Mouse (Mus musculus) midbrain, embryonic 14.5 days (tissue): Measurements from ENCODE around the gene Dpagt1. TPM values are rescaled to one million over a fixed set of nuclear protein-coding genes. Genes with fewer than 3 reads are reported as not detected.
"Not testable (repeated sequence)": the region's sequence is repeated elsewhere in the genome, so short reads cannot be mapped to it uniquely, and the experiment has no call there.

Source experiments
- ATAC-seq: fragments of 200-750 bp; cut with Nextera tagmentation; 2 replicates; pipeline ENCODE4 v1.8.0; 2017; ENCODE audit warnings: moderate number of reproducible peaks, moderate library complexity; ENCODE audit not compliant: low FRiP score, low TSS enrichment
- DNase-seq: peaks from one replicate; pipeline ENCODE4 v3.0.0-alpha.2; 2015
- H3K27ac ChIP-seq: fragments of 300-500 bp; sonication (generic); replicated peaks from 2 replicates; pipeline ENCODE4 v1.5.1; 2014; ENCODE audit warnings: mild to moderate bottlenecking, low read depth, low read length, moderate library complexity
- H3K27me3 ChIP-seq: fragments of 300-500 bp; sonication (generic); 2 replicates; pipeline ENCODE4 v1.6.1; 2014; ENCODE audit warnings: low read length, control low read depth, mixed read lengths; ENCODE audit not compliant: control insufficient read depth, insufficient read depth
- H3K36me3 ChIP-seq: fragments of 300-500 bp; sonication (generic); 2 replicates; pipeline ENCODE4 v1.6.1; 2014; ENCODE audit warnings: low read length, control low read depth; ENCODE audit not compliant: control insufficient read depth, insufficient read depth
- H3K4me1 ChIP-seq: fragments of 300-500 bp; sonication (generic); 2 replicates; pipeline ENCODE4 v1.6.1; 2014; ENCODE audit warnings: mild to moderate bottlenecking, antibody characterized with exemption, low read length, control low read depth; ENCODE audit not compliant: control insufficient read depth, insufficient read depth
- H3K4me2 ChIP-seq: fragments of 300-500 bp; sonication (generic); 2 replicates; pipeline ENCODE4 v1.6.1; 2014; ENCODE audit warnings: mild to moderate bottlenecking, low read length, moderate library complexity
- H3K4me3 ChIP-seq: fragments of 300-500 bp; sonication (generic); replicated peaks from 2 replicates; pipeline ENCODE4 v1.5.1; 2014; ENCODE audit warnings: low read depth, low read length
- H3K9ac ChIP-seq: fragments of 300-500 bp; sonication (generic); replicated peaks from 2 replicates; pipeline ENCODE4 v1.6.1; 2014; ENCODE audit warnings: mild to moderate bottlenecking, low read length, moderate library complexity
- H3K9me3 ChIP-seq: fragments of 300-500 bp; sonication (generic); 2 replicates; pipeline ENCODE4 v1.6.1; 2016; ENCODE audit warnings: low read length, control low read depth, mixed read lengths; ENCODE audit not compliant: control insufficient read depth
- WGBS: fragments of 180-500 bp; shearing (Covaris S2); extraction: QIAGEN DNeasy Blood & Tissue Kit; methylation state at CpG from one replicate; pipeline ENCODE4 v1.1.7; 2014; 5-methylcytosine and 5-hydroxymethylcytosine counted together
- polyA plus RNA-seq: library from polyadenylated mRNA; unstranded; fragments of >200 nt; fragmentation: Nextera tagmentation; extraction: Ambion mirVana; gene quantifications from 2 replicates; pipeline ENCODE4 v1.2.1, GENCODE M21; 2014

Gene Dpagt1
- polyA plus RNA-seq, 1 experiment from 2014 or later: 37.0 TPM

DNA sequence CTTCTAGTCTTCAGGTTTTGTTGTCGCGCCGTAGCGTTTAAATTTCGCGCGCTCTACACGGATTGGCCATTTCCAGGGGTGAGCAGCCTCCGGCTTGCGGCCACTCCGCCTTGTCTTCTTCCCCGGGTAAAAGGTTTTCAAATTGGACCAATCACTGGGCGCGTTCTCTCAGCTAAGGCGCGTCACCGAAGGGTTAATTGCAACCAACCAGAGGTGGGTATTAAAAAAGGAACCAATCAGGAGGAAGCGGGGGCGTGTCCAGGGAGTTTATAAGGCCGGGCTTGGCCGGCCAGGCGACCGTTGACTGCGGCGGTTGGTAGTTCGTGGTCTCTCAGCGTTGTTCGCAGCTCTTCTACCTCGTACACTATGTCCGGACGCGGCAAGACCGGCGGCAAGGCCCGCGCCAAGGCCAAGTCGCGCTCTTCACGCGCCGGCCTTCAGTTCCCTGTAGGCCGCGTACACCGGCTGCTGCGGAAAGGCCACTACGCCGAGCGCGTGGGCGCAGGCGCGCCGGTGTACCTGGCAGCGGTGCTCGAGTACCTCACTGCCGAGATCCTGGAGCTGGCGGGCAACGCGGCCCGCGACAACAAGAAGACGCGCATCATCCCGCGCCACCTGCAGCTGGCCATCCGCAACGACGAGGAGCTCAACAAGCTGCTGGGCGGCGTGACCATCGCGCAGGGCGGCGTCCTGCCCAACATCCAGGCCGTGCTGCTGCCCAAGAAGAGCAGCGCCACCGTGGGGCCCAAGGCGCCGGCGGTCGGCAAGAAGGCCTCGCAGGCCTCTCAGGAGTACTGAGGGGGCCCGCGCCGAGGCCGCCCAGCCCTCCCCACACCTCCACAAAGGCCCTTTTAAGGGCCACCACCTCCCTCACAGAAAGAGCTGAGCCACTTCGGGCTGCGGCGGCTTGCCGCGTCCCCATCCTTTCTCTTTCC is 8.8 kb downstream of the Dpagt1 start, which contains the start of gene H2afx:
Gene H2afx, plus strand, starts transcription at position 299 of the 935 bp plus-strand sequence.
- H3K4me3 ChIP-seq: peak within 1 kb of the TSS; percentile 83
- H3K4me2 ChIP-seq: peak within 1 kb of the TSS; percentile 94
- H3K9ac ChIP-seq: peak within 1 kb of the TSS; percentile 91
- H3K9me3 ChIP-seq: no peaks in the 10 kb centered on the region
- H3K36me3 ChIP-seq: peaks cover 38% of the 10 kb centered on the region
- DNase-seq (peak; percentile 99), ATAC-seq (peak; percentile 97)
- H3K27me3 ChIP-seq: no peaks in the 10 kb centered on the region
- H3K4me1 ChIP-seq: peaks cover 13% of the 10 kb centered on the region
- under 1% methylated on average over 91 of the region's 91 CpGs for WGBS
- peak within 1 kb of the TSS; percentile 89 for H3K27ac ChIP-seq

DNA sequence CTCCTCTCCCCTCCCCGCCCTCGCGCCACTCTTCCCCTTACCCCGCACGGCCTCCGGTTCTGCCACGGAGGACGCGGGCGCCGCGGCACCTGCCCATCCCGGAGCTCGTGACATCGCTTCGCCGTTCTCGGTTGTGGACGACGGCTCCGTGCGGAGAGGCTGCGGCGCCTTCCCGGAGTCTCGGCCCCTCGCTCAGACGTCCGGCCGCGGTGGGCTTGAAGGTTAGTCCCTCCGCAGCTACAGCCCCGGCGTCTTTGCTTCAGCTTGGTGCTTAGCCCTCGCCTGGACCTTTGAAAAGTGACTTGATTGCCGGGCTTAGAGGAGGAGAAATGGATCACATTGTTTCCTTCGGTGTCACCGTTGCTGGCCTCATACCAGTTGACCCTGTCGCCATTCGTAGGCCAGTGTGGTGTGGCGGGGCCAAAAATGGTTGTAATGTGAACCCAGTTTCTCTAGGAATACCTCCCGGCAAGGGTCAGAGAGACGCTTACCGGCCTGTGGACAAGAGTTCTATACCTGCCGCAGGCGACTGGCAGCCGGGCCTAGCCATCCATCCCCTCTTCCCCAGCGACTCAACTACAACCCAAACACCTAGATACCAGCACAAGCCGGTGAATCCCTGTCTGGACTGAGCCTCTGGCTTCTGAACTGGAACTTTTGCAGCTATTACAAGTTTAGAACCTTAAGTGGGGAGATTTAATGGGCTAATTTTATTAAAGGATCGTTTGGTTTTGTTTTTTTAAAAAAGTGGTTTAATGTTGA is 9.7 kb downstream of the Dpagt1 start:
- Histone ChIP-seq H3K9ac (peak overlapping the region; percentile 91), H3K36me3 (peaks cover 32% of the 10 kb centered on the region), H3K27me3 (no peaks in the 10 kb centered on the region), H3K9me3 (no peaks in the 10 kb centered on the region), H3K4me1 (peaks cover 13% of the 10 kb centered on the region), H3K4me3 (peak overlapping the region; percentile 83), H3K27ac (peak overlapping the region; percentile 89), H3K4me2 (peak overlapping the region; percentile 94)
- WGBS: under 1% methylated on average over 50 of the region's 50 CpGs
- peak; percentile 40 for DNase-seq
- no peak; the same call in 1 of the 2 replicates for ATAC-seq

DNA sequence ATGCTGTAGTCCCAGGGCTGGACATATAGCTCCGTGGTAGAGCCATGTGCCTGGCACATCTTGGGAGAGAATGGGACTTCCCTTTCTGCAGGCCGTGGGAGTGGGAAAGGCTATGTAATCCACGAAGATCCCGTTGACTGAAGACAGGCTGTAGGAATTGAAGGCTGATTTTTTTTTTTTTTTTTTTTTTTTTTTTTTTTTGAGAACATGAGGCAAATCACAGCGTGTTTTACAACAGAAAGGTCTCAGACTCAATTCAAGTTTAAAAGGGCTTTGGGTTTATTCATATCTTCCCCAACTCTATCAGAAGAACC is 10.2 kb downstream of the Dpagt1 start:
- DNase-seq (peak; percentile 24), ATAC-seq (no peak)
- peak overlapping the region; percentile 91 for H3K9ac ChIP-seq
- peak overlapping the region; percentile 94 for H3K4me2 ChIP-seq
- no peaks in the 10 kb centered on the region for H3K9me3 ChIP-seq
- peaks cover 31% of the 10 kb centered on the region for H3K36me3 ChIP-seq
- H3K27ac ChIP-seq: peak overlapping the region; percentile 89
- H3K4me3 ChIP-seq: peak overlapping the region; percentile 83
- 4% methylated on average over 5 of the region's 5 CpGs for WGBS
- no peaks in the 10 kb centered on the region for H3K27me3 ChIP-seq
- peaks cover 13% of the 10 kb centered on the region for H3K4me1 ChIP-seq

DNA sequence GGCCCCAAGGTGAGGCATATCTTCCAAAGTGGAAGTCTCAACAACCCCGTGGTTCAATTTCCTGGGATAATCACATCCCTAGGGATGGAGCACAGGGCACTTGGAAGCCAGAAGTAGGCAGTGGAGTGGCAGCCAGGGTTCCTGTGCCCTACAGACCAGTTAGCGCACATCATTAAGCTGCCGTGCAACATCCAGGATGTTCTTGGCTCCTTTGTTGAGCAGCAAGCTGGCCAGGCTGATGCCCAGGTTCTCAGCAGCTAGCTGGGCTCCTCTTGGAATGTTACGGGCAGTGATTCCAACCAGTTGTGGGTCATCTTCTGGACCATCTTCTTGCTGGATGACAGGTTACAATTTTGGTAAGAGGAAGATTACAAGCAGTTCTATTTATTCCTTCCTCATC is 10.7 kb downstream of the Dpagt1 start:
- not testable (repeated sequence) for H3K9ac ChIP-seq, H3K27me3 ChIP-seq, H3K27ac ChIP-seq, ATAC-seq, H3K9me3 ChIP-seq, DNase-seq
- Histone ChIP-seq H3K4me1 (peaks cover 13% of the 10 kb centered on the region), H3K4me2 (peak overlapping the region; percentile 94), H3K4me3 (peak overlapping the region; percentile 83), H3K36me3 (peaks cover 28% of the 10 kb centered on the region)
- WGBS: 30% methylated on average over 4 of the region's 4 CpGs

DNA sequence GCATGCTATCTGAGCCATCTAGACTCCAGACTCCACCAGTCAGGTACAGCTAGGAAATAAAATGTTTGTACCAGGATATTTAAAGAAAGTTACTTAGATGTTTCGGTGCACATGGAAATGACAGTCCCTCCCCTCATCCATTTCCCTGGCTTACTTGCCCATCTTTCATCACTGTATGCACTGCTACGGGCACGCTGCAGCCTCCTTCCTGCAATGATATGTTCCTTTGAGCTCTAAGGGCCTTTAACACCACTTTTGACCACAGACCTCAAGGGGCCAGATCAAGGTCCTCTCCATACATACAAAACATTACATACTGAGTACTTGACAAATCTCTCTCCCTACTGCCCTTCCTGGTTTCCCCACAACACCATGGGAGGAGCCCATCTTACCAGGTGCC is 11.1 kb downstream of the Dpagt1 start:
- Histone ChIP-seq H3K4me3 (peak overlapping the region; percentile 83; the same call in 1 of the 2 replicates), H3K36me3 (peaks cover 25% of the 10 kb centered on the region), H3K4me2 (peak overlapping the region; percentile 94), H3K9ac (no peak overlapping the region; the same call in 1 of the 2 replicates), H3K27me3 (no peaks in the 10 kb centered on the region), H3K4me1 (peaks cover 13% of the 10 kb centered on the region), H3K9me3 (no peaks in the 10 kb centered on the region), H3K27ac (no peak overlapping the region)
- DNase-seq (no peak), ATAC-seq (no peak)
- WGBS: 75% methylated on average over 3 of the region's 3 CpGs

DNA sequence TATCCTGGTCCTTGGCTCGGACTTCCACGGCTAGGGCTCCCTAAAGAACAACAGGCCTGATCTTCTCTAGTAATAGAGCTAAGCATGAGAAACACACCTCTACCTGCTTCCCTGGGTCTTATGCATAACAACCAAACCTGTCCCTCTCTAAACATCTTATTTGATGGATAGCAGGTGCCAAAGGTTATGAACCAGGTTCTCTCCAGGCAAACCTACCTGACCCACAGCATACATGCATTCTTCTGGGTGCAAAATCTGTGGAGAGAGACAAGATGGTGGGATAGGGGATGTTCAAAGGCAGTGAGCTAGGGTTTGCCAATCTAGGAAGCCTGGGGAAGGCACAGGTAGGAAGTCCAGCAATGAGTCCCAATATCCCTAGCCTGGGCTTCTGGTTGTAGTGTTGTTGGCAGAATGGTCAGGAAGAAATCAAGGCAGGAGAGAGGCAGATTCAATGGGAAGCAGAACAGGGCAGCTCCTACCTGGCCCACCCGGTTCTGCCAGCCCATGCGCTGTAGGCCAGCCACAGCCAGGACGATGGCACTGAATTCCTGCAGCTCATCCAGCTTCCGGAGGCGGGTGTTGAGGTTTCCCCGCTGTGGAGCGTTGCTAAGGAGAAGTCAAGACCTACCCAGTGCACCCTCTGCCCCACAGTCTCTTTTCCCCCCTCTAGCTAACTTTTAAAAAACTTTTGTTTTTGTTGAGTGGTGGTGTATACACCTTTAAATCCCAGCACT is 11.8 kb downstream of the Dpagt1 start:
- DNase-seq (no peak), ATAC-seq (no peak)
- peaks cover 20% of the 10 kb centered on the region for H3K36me3 ChIP-seq
- 69% methylated on average over 9 of the region's 9 CpGs for WGBS
- peak overlapping the region; percentile 94 for H3K4me2 ChIP-seq
- no peak overlapping the region for H3K4me3 ChIP-seq
- peaks cover 13% of the 10 kb centered on the region for H3K4me1 ChIP-seq
- H3K27ac ChIP-seq: no peak overlapping the region
- H3K9me3 ChIP-seq: no peaks in the 10 kb centered on the region
- no peak overlapping the region for H3K9ac ChIP-seq
- H3K27me3 ChIP-seq: no peaks in the 10 kb centered on the region

DNA sequence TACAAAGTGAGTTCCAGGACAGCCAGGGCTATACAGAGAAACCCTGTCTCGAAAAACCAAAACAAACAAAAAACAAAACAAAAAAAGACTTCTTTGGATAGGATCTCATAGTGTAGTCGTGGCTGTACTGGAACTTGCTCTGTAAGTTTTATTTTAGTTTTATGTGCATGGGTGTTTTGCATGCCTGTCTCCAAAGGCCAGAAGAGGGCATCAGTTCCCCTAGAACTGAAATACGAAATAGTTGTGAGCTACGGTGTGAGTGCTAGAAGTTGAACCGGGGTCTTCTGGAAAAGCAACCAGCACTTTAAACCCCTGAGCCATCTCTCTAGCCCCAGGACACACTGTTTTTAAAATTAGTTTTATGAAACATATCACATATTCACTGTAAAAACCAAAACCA is 12.8 kb downstream of the Dpagt1 start:
- Histone ChIP-seq H3K27ac (no peak overlapping the region), H3K9ac (no peak overlapping the region), H3K4me3 (no peak overlapping the region), H3K36me3 (peaks cover 10% of the 10 kb centered on the region; the same call in 1 of the 2 replicates), H3K9me3 (no peaks in the 10 kb centered on the region), H3K4me2 (no peak overlapping the region), H3K4me1 (peaks cover 19% of the 10 kb centered on the region), H3K27me3 (no peaks in the 10 kb centered on the region)
- no peak for ATAC-seq
- 83% methylated on average over 5 of the region's 5 CpGs for WGBS
- no peak for DNase-seq

DNA sequence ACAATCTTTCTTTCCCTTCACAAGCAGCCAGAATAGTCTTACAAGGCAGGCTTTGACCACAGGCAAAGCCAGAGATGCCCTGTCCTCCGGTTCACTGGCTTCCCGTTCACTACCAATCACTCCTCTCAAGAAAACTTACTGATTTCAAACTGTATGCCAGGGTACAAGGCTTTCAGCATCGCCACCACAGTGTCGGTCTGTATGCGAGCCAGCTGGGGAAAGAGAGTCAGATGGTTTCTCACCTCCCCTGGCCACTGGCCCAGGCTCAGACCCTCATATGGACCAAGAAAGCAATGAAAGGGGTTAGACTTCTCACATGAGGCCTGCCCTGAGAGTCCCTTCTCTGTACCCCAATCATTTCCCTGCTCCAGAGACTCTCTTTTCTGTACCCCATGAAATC is 15.7 kb downstream of the Dpagt1 start:
- H3K9me3 ChIP-seq: no peaks in the 10 kb centered on the region
- H3K36me3 ChIP-seq: peaks cover 20% of the 10 kb centered on the region
- H3K4me1 ChIP-seq: peaks cover 18% of the 10 kb centered on the region
- ATAC-seq (no peak), DNase-seq (no peak)
- no peak overlapping the region for H3K4me3 ChIP-seq
- 96% methylated on average over 5 of the region's 5 CpGs for WGBS
- H3K27ac ChIP-seq: no peak overlapping the region
- H3K4me2 ChIP-seq: no peak overlapping the region
- H3K27me3 ChIP-seq: no peaks in the 10 kb centered on the region
- no peak overlapping the region for H3K9ac ChIP-seq
